Mouse (Mus musculus): ENCODE results near the gene Cblc.

Cblc gene

GRCm38 (mm10) chr7:19744590-19745385, 51.8 kb downstream of the Cblc start:
- Histone ChIP-seq H3K36me3 (ENCODE audit: control insufficient read depth, insufficient read depth, low read length, poor library complexity, severe bottlenecking) (no peaks in the 10 kb centered on the region), H3K27me3 (ENCODE audit: control insufficient read depth, insufficient read depth, low read length, poor library complexity, severe bottlenecking) (no peaks in the 10 kb centered on the region)
- no peak for DNase-seq (ENCODE audit: low read depth, low spot score)

GRCm38 (mm10) chr7:19743791-19744190, 52.8 kb downstream of the Cblc start:
- H3K27me3 ChIP-seq (ENCODE audit: control insufficient read depth, insufficient read depth, low read length, poor library complexity, severe bottlenecking): no peaks in the 10 kb centered on the region
- no peak for DNase-seq (ENCODE audit: low read depth, low spot score)

GRCm38 (mm10) chr7:19742468-19742867, 54.1 kb downstream of the Cblc start:
- H3K36me3 ChIP-seq (ENCODE audit: control insufficient read depth, insufficient read depth, low read length, poor library complexity, severe bottlenecking): no peaks in the 10 kb centered on the region
- no peaks in the 10 kb centered on the region for H3K27me3 ChIP-seq (ENCODE audit: control insufficient read depth, insufficient read depth, low read length, poor library complexity, severe bottlenecking)
- no peak for DNase-seq (ENCODE audit: low read depth, low spot score)

More at GRCm38 (mm10) chr7:19743791-19744190, 52.8 kb downstream of the Cblc start:
- no peaks in the 10 kb centered on the region for H3K36me3 ChIP-seq (ENCODE audit: control insufficient read depth, insufficient read depth, low read length, poor library complexity, severe bottlenecking)

- Histone ChIP-seq H3K27me3 (ENCODE audit: control insufficient read depth, insufficient read depth, low read length, poor library complexity, severe bottlenecking) (no peaks in the 10 kb centered on the region), H3K36me3 (ENCODE audit: control insufficient read depth, insufficient read depth, low read length, poor library complexity, severe bottlenecking) (no peaks in the 10 kb centered on the region)
- no peak for DNase-seq (ENCODE audit: low read depth, low spot score)
Observed at GRCm38 (mm10) chr7:19741329-19742031, 55.1 kb downstream of the Cblc start.

GRCm38 (mm10) chr7:19740269-19740668, 56.3 kb downstream of the Cblc start:
- Histone ChIP-seq H3K36me3 (ENCODE audit: control insufficient read depth, insufficient read depth, low read length, poor library complexity, severe bottlenecking) (no peaks in the 10 kb centered on the region), H3K27me3 (ENCODE audit: control insufficient read depth, insufficient read depth, low read length, poor library complexity, severe bottlenecking) (no peaks in the 10 kb centered on the region)
- no peak for DNase-seq (ENCODE audit: low read depth, low spot score)

- no peak for DNase-seq (ENCODE audit: low read depth, low spot score)
- Histone ChIP-seq H3K36me3 (ENCODE audit: control insufficient read depth, insufficient read depth, low read length, poor library complexity, severe bottlenecking) (no peaks in the 10 kb centered on the region), H3K27me3 (ENCODE audit: control insufficient read depth, insufficient read depth, low read length, poor library complexity, severe bottlenecking) (no peaks in the 10 kb centered on the region)
Observed at GRCm38 (mm10) chr7:19738771-19739170, 57.8 kb downstream of the Cblc start.

GRCm38 (mm10) chr7:19736389-19737057, 60.1 kb downstream of the Cblc start:
- no peaks in the 10 kb centered on the region for H3K36me3 ChIP-seq (ENCODE audit: control insufficient read depth, insufficient read depth, low read length, poor library complexity, severe bottlenecking)
- no peak for DNase-seq (ENCODE audit: low read depth, low spot score)
- H3K27me3 ChIP-seq (ENCODE audit: control insufficient read depth, insufficient read depth, low read length, poor library complexity, severe bottlenecking): no peaks in the 10 kb centered on the region

- Histone ChIP-seq H3K36me3 (ENCODE audit: control insufficient read depth, insufficient read depth, low read length, poor library complexity, severe bottlenecking) (no peaks in the 10 kb centered on the region), H3K27me3 (ENCODE audit: control insufficient read depth, insufficient read depth, low read length, poor library complexity, severe bottlenecking) (no peaks in the 10 kb centered on the region)
- DNase-seq (ENCODE audit: low read depth, low spot score): no peak
Observed at GRCm38 (mm10) chr7:19734178-19734666, 62.4 kb downstream of the Cblc start.
